Mouse (Mus musculus) ES-E14 (cell line): ENCODE measurements around the gene Ranbp3l.

Source experiments
- CHD2 ChIP-seq: IDR thresholded peaks from 2 replicates; pipeline ENCODE4 v1.6.1; 2014; ENCODE audit warnings: mild to moderate bottlenecking, low read depth, low read length, inconsistent platforms
- HCFC1 ChIP-seq: IDR thresholded peaks from 2 replicates; pipeline ENCODE4 v1.6.1; 2012; ENCODE audit warnings: low read length, inconsistent platforms, borderline replicate concordance; ENCODE audit not compliant: insufficient read depth
- MAFK ChIP-seq: IDR thresholded peaks from 2 replicates; pipeline ENCODE4 v1.6.1; 2014; ENCODE audit warnings: mild to moderate bottlenecking, low read depth, low read length, inconsistent platforms; ENCODE audit not compliant: insufficient read depth
- ZC3H11A ChIP-seq: IDR thresholded peaks from 2 replicates; pipeline ENCODE4 v1.6.1; 2012; ENCODE audit warnings: low read depth, mild to moderate bottlenecking, inconsistent platforms, low read length, borderline replicate concordance
- ZNF384 ChIP-seq: IDR thresholded peaks from 2 replicates; pipeline ENCODE4 v1.6.1; 2012; ENCODE audit warnings: low read depth, low read length, inconsistent platforms

- TF ChIP-seq MAFK, result no peak
- TF ChIP-seq CHD2, result no peak
- 0 out of 2 replicates have a peak, but pooled peaks have one; percentile 22 for TF ChIP-seq ZC3H11A
- no peak for TF ChIP-seq HCFC1
- TF ChIP-seq ZNF384, result no peak
Measured at GRCm38 (mm10) chr15:9055704-9056103, 88.0 kb downstream of the Ranbp3l start.
